In the genomic region with DNA sequence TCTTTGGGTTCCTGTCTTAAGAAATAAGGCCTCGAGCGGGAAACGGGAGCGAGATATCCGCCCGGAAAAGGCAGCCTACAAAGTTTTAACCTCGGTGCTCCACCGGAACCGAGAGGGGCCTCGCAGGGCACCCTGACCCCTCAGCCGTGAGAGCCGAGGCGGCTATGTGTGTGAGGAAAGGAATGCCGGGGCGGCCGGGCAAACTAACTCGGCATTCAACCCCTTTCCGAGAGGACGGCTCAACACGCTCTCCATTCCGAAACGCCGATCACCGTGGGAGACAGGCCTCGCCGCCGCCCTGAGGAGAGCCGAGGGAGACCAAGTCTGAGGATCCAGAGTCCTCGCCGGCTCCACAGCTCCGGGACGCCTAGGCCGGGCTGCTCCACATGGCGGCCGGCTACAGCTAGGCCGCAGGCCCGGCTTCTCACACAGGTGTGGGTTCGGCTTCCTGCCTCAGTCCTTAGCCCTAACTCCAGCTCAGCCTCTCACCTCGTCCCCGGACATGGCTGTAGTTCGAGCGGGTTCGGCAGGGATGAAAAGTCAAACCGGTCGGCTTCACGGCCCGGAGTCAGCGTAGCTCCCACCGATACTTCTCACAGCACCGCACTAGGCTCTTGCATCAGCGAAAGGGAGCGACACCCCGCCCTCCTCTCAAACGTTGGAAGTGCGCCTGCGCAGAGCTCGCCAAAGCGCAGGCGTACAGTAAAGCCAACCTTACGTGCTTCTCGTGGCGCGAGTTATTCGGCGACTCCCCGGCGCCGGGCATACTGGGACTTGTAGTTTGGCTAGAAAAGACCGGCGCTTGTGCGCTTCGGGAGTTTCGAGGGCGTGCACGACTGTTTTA, we compare ENCODE assay signal across 8 mouse cellular contexts. TPM values are rescaled to one million over a fixed set of nuclear protein-coding genes. Genes with fewer than 3 reads are reported as not detected.
DNase-seq lines count a peak whose midpoint lies in the region; ATAC-seq lines count a peak whose summit lies in the region.

A gene (minus strand): TSS at position 735 of the 844 bp plus-strand sequence.

- peak within 1 kb of the TSS; percentile 74 to 75 for H3K4me3 ChIP-seq in heart, embryonic 14.5 days (ENCODE audit: control insufficient read depth in 1 of 2, insufficient read depth in 1 of 2, low read depth in 1 of 2, low read length in 2 of 2)
- peak within 1 kb of the TSS; percentile 95 for H3K4me3 ChIP-seq in liver, embryonic 13.5 days (replicated peaks)
- peak within 1 kb of the TSS; percentile 99 for H3K4me3 ChIP-seq in stomach, embryonic 16.5 days (replicated peaks; ENCODE audit: low read length)

- H3K27ac ChIP-seq in heart, embryonic 14.5 days (replicated peaks in 1 of 2; ENCODE audit: control insufficient read depth in 1 of 2, insufficient read depth in 1 of 2, low read depth in 2 of 2, low read length in 2 of 2), result peak within 1 kb of the TSS; percentile 78 to 87
- peak within 1 kb of the TSS; percentile 95 for H3K27ac ChIP-seq in liver, embryonic 13.5 days
- peak within 1 kb of the TSS; percentile 91 for H3K27ac ChIP-seq in stomach, embryonic 16.5 days (ENCODE audit: low read length)

- no peaks in the 10 kb centered on the region for H3K27me3 ChIP-seq in heart, embryonic 14.5 days (ENCODE audit: control insufficient read depth, insufficient read depth, low read length)
- no peaks in the 10 kb centered on the region; the same call in 1 of the 2 replicates for H3K27me3 ChIP-seq in liver, embryonic 13.5 days
- H3K27me3 ChIP-seq in stomach, embryonic 16.5 days (ENCODE audit: control insufficient read depth, insufficient read depth, low read length), result no peaks in the 10 kb centered on the region

- DNase-seq in c-Kit-negative CD71-positive TER-119-positive erythroid progenitor cells, embryonic 14.5 days (ENCODE audit: low read depth, low spot score), result peak; percentile 97
- DNase-seq in fibroblast of lung, adult 2 months (ENCODE audit: low read depth), result peak; percentile 97
- DNase-seq in kidney, postnatal 14 days, result peak; percentile 97
- peak; percentile 96 for DNase-seq in liver, embryonic 13.5 days
- peak; percentile 94 for DNase-seq in neural tube, embryonic 10.5 days (ENCODE audit: extremely low spot score, low spot score)

- H3K36me3 ChIP-seq in heart, embryonic 14.5 days (ENCODE audit: control insufficient read depth, insufficient read depth, low read length), result peaks cover 12% of the 10 kb centered on the region
- peaks cover 18% of the 10 kb centered on the region for H3K36me3 ChIP-seq in liver, embryonic 13.5 days
- H3K36me3 ChIP-seq in stomach, embryonic 16.5 days (ENCODE audit: control insufficient read depth, insufficient read depth, low read length), result no peaks in the 10 kb centered on the region

- WGBS in heart, embryonic 14.5 days, result under 1% methylated on average over 73 of the region's 75 CpGs
- under 1% methylated on average over 75 of the region's 75 CpGs for WGBS in liver, embryonic 13.5 days (ENCODE audit: insufficient replicate concordance)
- under 1% methylated on average over 75 of the region's 75 CpGs for WGBS in stomach, embryonic 16.5 days

- peak within 1 kb of the TSS; percentile 93 for H3K9ac ChIP-seq in heart, embryonic 14.5 days (ENCODE audit: low read length)
- peak within 1 kb of the TSS; percentile 99 for H3K9ac ChIP-seq in liver, embryonic 13.5 days
- H3K9ac ChIP-seq in stomach, embryonic 16.5 days (ENCODE audit: low read length), result peak within 1 kb of the TSS; percentile 99

- H3K4me1 ChIP-seq in heart, embryonic 14.5 days (ENCODE audit: control insufficient read depth in 2 of 2, insufficient read depth in 2 of 2, low read length in 2 of 2), result peaks cover 0 to 20% of the 10 kb centered on the region in 2 experiments; a peak in 3 of 4 replicates
- peaks cover 30% of the 10 kb centered on the region for H3K4me1 ChIP-seq in liver, embryonic 13.5 days (replicated peaks)
- peaks cover 8% of the 10 kb centered on the region; the same call in 1 of the 2 replicates for H3K4me1 ChIP-seq in stomach, embryonic 16.5 days (ENCODE audit: control insufficient read depth, insufficient read depth, low read length)

- no peaks in the 10 kb centered on the region for H3K9me3 ChIP-seq in heart, embryonic 14.5 days (ENCODE audit: control insufficient read depth, low read length)
- no peaks in the 10 kb centered on the region for H3K9me3 ChIP-seq in liver, embryonic 13.5 days (replicated peaks)
- H3K9me3 ChIP-seq in stomach, embryonic 16.5 days (replicated peaks; ENCODE audit: control insufficient read depth, low read length), result no peaks in the 10 kb centered on the region

- H3K4me2 ChIP-seq in heart, embryonic 14.5 days (ENCODE audit: low read length), result peak within 1 kb of the TSS; percentile 95
- peak within 1 kb of the TSS; percentile 81 for H3K4me2 ChIP-seq in liver, embryonic 13.5 days
- H3K4me2 ChIP-seq in stomach, embryonic 16.5 days (ENCODE audit: low read depth, low read length), result peak within 1 kb of the TSS; percentile 88

- ATAC-seq in CD4-positive, CD25-positive, alpha-beta regulatory T cell, adult 4 months, result peak; percentile 95
- peak; percentile 97 for ATAC-seq in heart, embryonic 14.5 days (ENCODE audit: insufficient number of reproducible peaks, insufficient read depth, low FRiP score, low read depth)
- peak; percentile 97 for ATAC-seq in liver, embryonic 13.5 days (ENCODE audit: low read depth)
- peak; percentile 99 for ATAC-seq in stomach, embryonic 16.5 days (ENCODE audit: insufficient read depth, low FRiP score)

RNA-seq across cellular contexts. Expression of the gene that starts here (rescaled TPM):
- polyA plus RNA-seq in CD4-positive, CD25-positive, alpha-beta regulatory T cell, adult 4 months (2017; shearing (Covaris generic)), result 100 to 1,000 TPM in 1 of 2 experiments, 10 to 100 TPM in 1; 85.5 to 102 TPM
- polyA plus RNA-seq in heart, embryonic 14.5 days (2014; fragmentation: Nextera tagmentation; extraction: Ambion mirVana), result 67.3 and 72.8 TPM in 2 replicates
- polyA plus RNA-seq in liver, embryonic 13.5 days (2015; fragmentation: Nextera tagmentation; extraction: Ambion mirVana), result 106 and 130 TPM in 2 replicates
- 74.7 and 88.7 TPM in 2 replicates for polyA plus RNA-seq in stomach, embryonic 16.5 days (2015; fragmentation: Nextera tagmentation; extraction: Ambion mirVana)

Comparison
In these comparisons a context has a peak if more than half of its experiments do, and no peak if none do; other contexts are left out.
1. Peak in every context shown above with its lines: DNase-seq, ATAC-seq, H3K4me3 ChIP-seq and H3K27ac ChIP-seq.